Mouse (Mus musculus) hindbrain, embryonic 13.5 days (tissue): ENCODE results near the gene Pam. TPM values are rescaled to one million over a fixed set of nuclear protein-coding genes. Genes with fewer than 3 reads are reported as not detected.
A peak's percentile ranks its signal among the peaks of the same experiment; 100 is the strongest.

ENCODE experiments used
- ATAC-seq: fragments of 200-750 bp; cut with Nextera tagmentation; 2 replicates; pipeline ENCODE4 v1.8.0; 2017; ENCODE audit warnings: moderate TSS enrichment; ENCODE audit not compliant: low FRiP score
- H3K27ac ChIP-seq: fragments of 300-500 bp; sonication (generic); 2 replicates; pipeline ENCODE4 v1.5.1; 2015; ENCODE audit warnings: inconsistent platforms, mild to moderate bottlenecking, moderate library complexity
- H3K27me3 ChIP-seq: fragments of 300-500 bp; sonication (generic); 2 replicates; pipeline ENCODE4 v1.6.1; 2015; ENCODE audit warnings: mild to moderate bottlenecking, inconsistent platforms
- H3K36me3 ChIP-seq: fragments of 300-500 bp; sonication (generic); 2 replicates; pipeline ENCODE4 v1.6.1; 2015; ENCODE audit warnings: mild to moderate bottlenecking, inconsistent platforms
- H3K4me1 ChIP-seq: fragments of 300-500 bp; sonication (generic); replicated peaks from 2 replicates; pipeline ENCODE4 v1.6.1; 2015; ENCODE audit warnings: inconsistent platforms
- H3K4me2 ChIP-seq: fragments of 300-500 bp; sonication (generic); 2 replicates; pipeline ENCODE4 v1.6.1; 2015; ENCODE audit warnings: inconsistent platforms, mild to moderate bottlenecking, moderate library complexity
- H3K4me3 ChIP-seq: fragments of 300-500 bp; sonication (generic); 2 replicates; pipeline ENCODE4 v1.5.1; 2015; ENCODE audit warnings: mild to moderate bottlenecking, inconsistent platforms
- H3K9ac ChIP-seq: fragments of 300-500 bp; sonication (generic); 2 replicates; pipeline ENCODE4 v1.6.1; 2015; ENCODE audit warnings: mild to moderate bottlenecking, inconsistent platforms
- H3K9me3 ChIP-seq: fragments of 300-500 bp; sonication (generic); 2 replicates; pipeline ENCODE4 v1.6.1; 2016; ENCODE audit warnings: inconsistent platforms
- WGBS: fragments of 180-500 bp; shearing (Covaris S2); methylation state at CpG from one replicate; pipeline ENCODE4 v1.1.7; 2015; 5-methylcytosine and 5-hydroxymethylcytosine counted together
- polyA plus RNA-seq: library from polyadenylated mRNA; unstranded; fragments of >200 nt; fragmentation: Nextera tagmentation; extraction: Ambion mirVana; gene quantifications from 2 replicates; pipeline ENCODE4 v1.2.1, GENCODE M21; 2015

Gene Pam
- polyA plus RNA-seq, 1 experiment from 2014 or later: 35.3 TPM

DNA sequence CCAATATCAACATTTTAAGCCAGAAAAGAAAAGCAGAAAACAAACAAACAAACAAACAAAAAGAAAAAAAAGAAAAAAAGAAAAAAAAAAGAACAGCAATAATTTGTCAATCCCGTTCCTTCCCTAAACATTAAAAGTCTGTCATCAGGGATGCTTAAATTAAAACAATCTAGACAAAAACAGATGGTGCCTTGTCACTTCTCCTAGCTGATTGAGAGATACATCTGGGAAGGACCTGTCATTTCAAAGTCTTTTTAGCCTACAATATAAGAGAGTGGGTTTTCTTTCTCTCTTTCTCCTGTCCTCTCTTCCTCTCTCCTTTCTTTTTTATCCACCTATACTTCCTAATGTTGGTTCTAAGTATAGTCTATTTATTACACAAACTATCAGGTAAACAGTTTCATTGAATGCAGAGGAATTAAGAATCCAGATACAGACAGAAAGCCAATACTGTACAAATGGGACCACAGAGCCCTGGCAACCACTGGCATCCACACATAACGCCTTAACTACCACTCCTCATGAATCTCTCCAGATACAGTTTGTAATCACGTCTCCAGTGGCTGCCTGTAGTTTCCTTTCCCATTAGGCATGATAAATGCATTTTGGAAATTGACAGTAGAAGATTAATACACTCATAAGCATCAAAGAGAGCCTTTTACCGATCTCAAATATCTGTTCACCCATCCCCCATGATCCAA is 151.4 kb downstream of the Pam start:
- Histone ChIP-seq H3K4me1 (peaks cover 18% of the 10 kb centered on the region), H3K4me3 (no peak overlapping the region), H3K9me3 (no peaks in the 10 kb centered on the region), H3K9ac (no peak overlapping the region), H3K27ac (0 out of 2 replicates have a peak overlapping the region, but pooled peaks have one; percentile 18), H3K4me2 (no peak overlapping the region), H3K27me3 (no peaks in the 10 kb centered on the region), H3K36me3 (no peaks in the 10 kb centered on the region)
- ATAC-seq: no peak
- WGBS: 37% methylated on average over 4 of the region's 4 CpGs

DNA sequence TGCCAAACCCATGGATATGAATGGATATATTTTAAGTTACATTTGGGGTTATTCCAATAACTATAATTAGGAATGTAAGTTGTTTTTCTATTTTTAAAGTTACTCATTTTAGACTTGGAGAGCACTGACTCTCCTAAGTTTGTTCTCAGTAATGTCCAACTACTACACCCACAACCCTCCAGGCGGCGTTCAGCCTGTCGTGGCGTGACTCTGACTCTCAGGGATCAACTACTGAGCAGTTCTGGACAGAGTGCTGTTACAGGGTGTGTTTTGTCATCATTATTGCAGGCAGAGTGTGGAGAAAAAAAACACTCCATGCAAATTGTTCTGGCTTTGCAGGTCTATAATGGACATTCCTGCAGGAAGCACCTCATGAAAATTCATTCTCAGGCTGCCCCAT is 152.0 kb downstream of the Pam start:
- Histone ChIP-seq H3K4me1 (peaks cover 19% of the 10 kb centered on the region), H3K9me3 (no peaks in the 10 kb centered on the region), H3K27ac (peak overlapping the region; percentile 46; the same call in 1 of the 2 replicates), H3K9ac (no peak overlapping the region), H3K36me3 (no peaks in the 10 kb centered on the region), H3K4me3 (no peak overlapping the region), H3K27me3 (no peaks in the 10 kb centered on the region), H3K4me2 (no peak overlapping the region)
- peak; percentile 20; the same call in 1 of the 2 replicates for ATAC-seq
- WGBS: 56% methylated on average over 4 of the region's 4 CpGs

DNA sequence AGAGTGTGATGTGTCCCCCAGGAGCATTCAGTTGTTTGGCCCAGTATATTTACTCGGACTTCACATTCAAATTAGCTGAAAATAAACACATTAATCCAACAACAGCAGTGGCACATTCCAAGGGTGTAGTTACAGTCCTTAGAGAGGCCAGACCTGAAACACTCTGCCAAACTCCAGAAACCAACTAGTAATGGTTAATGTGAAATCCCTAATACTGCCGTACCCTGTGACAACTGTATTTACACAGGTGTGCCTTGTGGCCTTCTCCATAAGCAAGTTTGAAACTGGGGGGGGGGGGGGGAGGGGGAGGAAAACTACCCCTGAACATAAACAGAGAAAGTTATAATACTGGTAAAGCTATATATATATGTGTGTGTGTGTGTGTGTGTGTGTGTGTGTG is 152.5 kb downstream of the Pam start:
- no peak overlapping the region for H3K4me3 ChIP-seq
- H3K4me2 ChIP-seq: no peak overlapping the region
- no peaks in the 10 kb centered on the region for H3K9me3 ChIP-seq
- H3K9ac ChIP-seq: no peak overlapping the region
- no peaks in the 10 kb centered on the region for H3K36me3 ChIP-seq
- H3K27me3 ChIP-seq: no peaks in the 10 kb centered on the region
- ATAC-seq: no peak
- H3K27ac ChIP-seq: no peak overlapping the region
- WGBS: 68% methylated on average over 2 of the region's 2 CpGs
- peaks cover 22% of the 10 kb centered on the region for H3K4me1 ChIP-seq

DNA sequence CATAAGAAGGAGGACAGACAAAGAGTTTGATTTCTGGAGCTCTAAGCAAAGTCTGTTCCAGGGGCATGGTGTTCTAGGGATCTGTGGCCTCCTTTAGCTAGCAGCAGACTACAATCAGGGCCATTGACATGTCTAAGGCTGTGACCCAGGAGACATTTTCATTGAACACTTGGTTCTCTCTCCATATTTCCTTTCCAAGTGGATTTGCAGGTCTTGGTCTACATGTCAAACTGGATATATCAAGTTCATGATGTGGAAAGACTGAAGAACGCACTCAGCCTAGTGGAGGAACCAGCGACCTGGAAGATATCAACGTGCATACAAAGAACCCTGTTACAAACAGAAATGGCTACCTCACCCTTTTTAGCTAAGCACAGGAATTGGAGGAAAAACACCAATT is 156.9 kb downstream of the Pam start:
- H3K4me2 ChIP-seq: no peak overlapping the region
- no peaks in the 10 kb centered on the region for H3K27me3 ChIP-seq
- no peak overlapping the region for H3K27ac ChIP-seq
- no peaks in the 10 kb centered on the region for H3K36me3 ChIP-seq
- H3K9ac ChIP-seq: no peak overlapping the region
- H3K4me3 ChIP-seq: no peak overlapping the region
- WGBS: 85% methylated on average over 3 of the region's 3 CpGs
- H3K9me3 ChIP-seq: no peaks in the 10 kb centered on the region
- no peak for ATAC-seq
- peaks cover 18% of the 10 kb centered on the region for H3K4me1 ChIP-seq

DNA sequence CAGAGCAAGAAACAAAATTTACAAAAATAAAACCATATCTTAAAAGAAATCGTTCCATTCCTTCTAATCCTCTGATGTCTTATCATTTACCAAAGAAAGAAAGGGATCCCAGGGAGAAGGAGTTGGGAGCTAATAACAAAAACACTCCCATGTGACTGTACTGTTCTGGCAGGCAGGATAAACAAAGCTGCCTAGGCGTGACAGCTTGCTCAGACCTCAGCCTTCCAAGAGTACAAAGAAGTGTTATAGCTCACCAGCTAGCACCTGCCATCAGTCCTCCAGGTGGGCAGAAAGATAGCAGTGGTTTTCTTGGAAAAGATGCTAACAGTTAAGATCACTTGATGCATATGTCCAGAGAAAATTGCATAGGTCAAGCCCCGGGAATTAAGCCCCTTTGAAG is 157.4 kb downstream of the Pam start:
- Histone ChIP-seq H3K27me3 (no peaks in the 10 kb centered on the region), H3K9me3 (no peaks in the 10 kb centered on the region), H3K4me3 (no peak overlapping the region), H3K9ac (no peak overlapping the region), H3K4me2 (no peak overlapping the region), H3K27ac (no peak overlapping the region), H3K4me1 (peaks cover 15% of the 10 kb centered on the region), H3K36me3 (no peaks in the 10 kb centered on the region)
- 60% methylated on average over 3 of the region's 3 CpGs for WGBS
- ATAC-seq: no peak

DNA sequence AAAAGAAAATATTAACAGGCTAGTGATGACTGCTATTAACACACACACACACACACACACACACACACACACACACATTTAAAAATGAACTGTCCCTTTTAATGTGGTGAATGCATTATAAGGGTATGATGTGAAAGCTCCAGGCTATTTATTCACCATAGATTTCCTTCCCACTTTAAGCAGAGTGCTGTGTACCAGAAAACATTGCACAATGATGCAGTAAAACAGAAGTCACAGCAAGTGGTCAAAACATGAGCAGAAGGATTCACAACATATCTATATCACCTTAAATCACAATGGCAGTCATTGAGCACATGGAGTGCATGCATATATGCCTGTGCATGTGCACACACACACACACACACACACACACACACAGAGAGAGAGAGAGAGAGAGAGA is 160.5 kb downstream of the Pam start:
- Histone ChIP-seq H3K9ac (no peak overlapping the region), H3K27ac (no peak overlapping the region), H3K4me3 (no peak overlapping the region), H3K4me2 (no peak overlapping the region), H3K4me1 (peaks cover 23% of the 10 kb centered on the region), H3K27me3 (no peaks in the 10 kb centered on the region), H3K36me3 (no peaks in the 10 kb centered on the region), H3K9me3 (no peaks in the 10 kb centered on the region)
- no peak for ATAC-seq

DNA sequence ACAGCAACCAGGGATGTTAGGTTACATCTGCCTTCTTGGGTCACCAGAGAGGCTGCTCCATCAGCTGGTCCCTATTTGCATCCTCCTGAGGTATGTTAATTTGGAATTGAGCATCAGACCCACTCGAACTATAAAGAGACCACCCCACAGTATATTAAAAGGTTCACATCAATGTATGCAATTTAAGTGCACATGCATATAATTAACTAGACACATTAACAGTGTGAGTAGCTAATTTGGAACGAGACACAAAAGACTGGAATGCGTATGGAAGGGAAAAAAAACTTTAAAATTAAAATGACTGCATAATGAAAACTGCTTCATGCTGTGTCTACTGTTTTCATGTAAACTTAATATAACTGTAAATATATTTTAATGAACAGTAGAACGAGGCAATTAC is 164.2 kb downstream of the Pam start:
- Histone ChIP-seq H3K4me3 (no peak overlapping the region), H3K9ac (no peak overlapping the region), H3K4me2 (no peak overlapping the region), H3K9me3 (no peaks in the 10 kb centered on the region), H3K27ac (peak overlapping the region; percentile 70), H3K36me3 (no peaks in the 10 kb centered on the region), H3K27me3 (no peaks in the 10 kb centered on the region), H3K4me1 (peaks cover 31% of the 10 kb centered on the region)
- 51% methylated on average over 4 of the region's 4 CpGs for WGBS
- ATAC-seq: no peak; the same call in 1 of the 2 replicates

DNA sequence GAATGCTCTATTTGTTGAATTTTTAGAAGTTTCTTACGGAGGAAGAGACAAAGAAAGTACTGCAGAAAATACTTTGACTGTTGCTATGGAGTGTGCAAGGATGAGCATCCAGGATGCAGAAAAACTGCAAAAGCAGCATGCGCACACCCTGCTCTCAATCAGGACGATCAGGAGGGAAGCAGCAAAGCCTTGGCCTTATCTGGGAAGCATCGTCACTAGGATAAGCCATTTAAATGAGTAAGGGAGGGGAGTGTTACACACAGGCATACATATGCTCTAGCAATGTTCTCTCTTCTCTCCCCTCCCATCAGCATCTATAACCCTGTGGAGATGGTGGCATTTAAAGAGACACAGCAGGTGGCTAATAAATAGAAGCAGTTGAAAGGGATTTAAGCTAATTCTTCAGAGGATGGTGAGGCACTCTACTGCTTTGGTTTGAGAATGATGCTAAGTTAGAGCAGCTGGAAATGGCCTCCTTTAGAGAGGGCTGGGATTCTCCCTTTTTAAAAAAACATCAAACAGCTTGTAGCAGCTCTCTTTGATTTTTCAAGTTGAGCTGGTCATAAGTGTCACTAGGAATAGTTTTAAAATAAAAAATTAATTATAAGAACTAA is 165.9 kb downstream of the Pam start:
- Histone ChIP-seq H3K9me3 (no peaks in the 10 kb centered on the region), H3K27me3 (no peaks in the 10 kb centered on the region), H3K9ac (no peak overlapping the region), H3K4me3 (no peak overlapping the region), H3K27ac (peak overlapping the region; percentile 45), H3K36me3 (no peaks in the 10 kb centered on the region), H3K4me2 (0 out of 2 replicates have a peak overlapping the region, but pooled peaks have one; percentile 2), H3K4me1 (peaks cover 31% of the 10 kb centered on the region)
- peak; percentile 78 for ATAC-seq
- WGBS: 18% methylated on average over 4 of the region's 4 CpGs

DNA sequence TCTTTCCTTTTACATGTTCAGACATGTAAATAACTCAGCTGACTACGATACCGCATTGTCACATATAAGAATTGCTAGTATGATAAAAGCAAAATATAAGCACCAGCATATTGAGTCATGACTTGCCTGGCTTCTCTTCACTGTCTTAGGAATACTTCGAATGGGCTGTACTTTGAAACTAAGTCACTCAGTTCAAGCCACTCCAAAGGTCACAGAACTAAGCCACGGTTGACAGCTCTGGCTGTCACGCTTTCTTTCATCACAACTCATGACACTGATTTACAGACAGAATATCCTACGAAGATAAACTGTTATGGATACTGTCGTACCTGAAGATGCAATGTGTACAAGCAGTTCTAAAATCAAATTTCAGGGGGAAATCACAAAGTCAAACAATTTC is 168.7 kb downstream of the Pam start:
- Histone ChIP-seq H3K4me3 (no peak overlapping the region), H3K36me3 (no peaks in the 10 kb centered on the region), H3K27me3 (no peaks in the 10 kb centered on the region), H3K4me2 (no peak overlapping the region), H3K27ac (no peak overlapping the region), H3K9ac (no peak overlapping the region), H3K4me1 (peaks cover 38% of the 10 kb centered on the region), H3K9me3 (no peaks in the 10 kb centered on the region)
- 86% methylated on average over 7 of the region's 7 CpGs for WGBS
- ATAC-seq: no peak

DNA sequence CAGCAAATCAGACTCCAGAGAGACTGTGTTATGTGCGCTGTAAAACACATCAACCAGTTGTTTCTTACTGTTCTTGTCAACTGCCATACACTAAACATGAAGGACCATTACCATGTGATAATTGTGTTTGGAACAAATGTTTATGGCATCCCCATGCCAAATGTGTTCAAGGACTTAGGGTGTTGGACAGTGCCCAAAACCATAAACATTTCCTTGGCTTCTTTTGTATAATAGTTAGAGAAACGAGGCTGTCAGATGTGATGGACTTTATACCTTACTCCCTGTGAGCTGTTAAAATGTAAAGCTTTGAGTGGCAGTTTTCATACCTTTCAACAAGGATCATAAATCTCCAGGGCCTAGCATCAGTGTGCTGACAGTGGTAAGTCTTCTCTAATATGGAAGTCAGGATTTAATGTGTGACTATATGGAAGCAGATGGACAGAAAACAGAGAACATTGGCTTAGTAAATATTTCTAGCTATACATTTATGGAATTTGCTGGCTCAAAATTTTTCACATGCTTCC is 169.4 kb downstream of the Pam start:
- H3K36me3 ChIP-seq: no peaks in the 10 kb centered on the region
- no peak overlapping the region for H3K27ac ChIP-seq
- no peak for ATAC-seq
- H3K4me2 ChIP-seq: no peak overlapping the region
- WGBS: 79% methylated on average over 2 of the region's 2 CpGs
- no peak overlapping the region for H3K4me3 ChIP-seq
- H3K9me3 ChIP-seq: no peaks in the 10 kb centered on the region
- H3K4me1 ChIP-seq: peaks cover 36% of the 10 kb centered on the region
- H3K9ac ChIP-seq: no peak overlapping the region
- no peaks in the 10 kb centered on the region for H3K27me3 ChIP-seq

DNA sequence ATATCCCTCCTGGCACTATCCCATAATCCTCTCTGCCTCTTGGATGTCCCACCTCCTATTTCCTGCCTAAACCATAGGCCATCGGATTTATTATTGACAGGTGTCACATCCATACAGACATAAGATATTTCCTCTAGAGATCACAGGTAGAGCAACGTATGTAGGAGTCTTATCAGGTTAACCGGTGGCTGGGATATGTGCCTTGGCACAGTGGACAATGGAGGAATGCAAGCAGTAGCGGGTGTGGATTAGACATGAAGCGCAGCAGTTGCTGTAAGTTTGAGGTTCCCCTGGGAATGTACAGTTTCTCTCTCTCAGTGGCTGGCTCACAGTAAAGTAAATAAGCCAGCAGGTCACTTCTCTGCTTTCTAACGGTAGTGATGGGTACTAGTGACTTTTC is 173.1 kb downstream of the Pam start:
- ATAC-seq: no peak

DNA sequence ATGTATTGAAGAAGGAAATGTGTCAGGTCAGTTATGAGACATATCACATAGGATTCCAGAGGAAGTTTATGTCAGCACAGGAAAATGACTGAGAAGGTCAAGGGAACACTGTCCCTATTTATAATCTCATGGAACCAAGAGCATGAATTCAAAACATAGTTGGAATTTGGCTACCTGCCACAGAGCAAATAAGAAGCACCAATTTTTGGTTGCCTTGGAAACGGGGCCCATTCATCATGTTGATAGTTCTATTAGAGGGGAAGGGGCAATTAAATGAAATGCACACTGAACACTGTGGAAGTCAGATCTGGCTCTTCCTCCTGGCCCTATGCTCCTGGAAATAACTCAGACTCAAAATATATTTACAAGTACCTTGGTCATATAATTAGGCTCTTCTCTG is 173.6 kb downstream of the Pam start:
- no peak for ATAC-seq
- Histone ChIP-seq H3K36me3 (no peaks in the 10 kb centered on the region), H3K27me3 (no peaks in the 10 kb centered on the region), H3K9me3 (no peaks in the 10 kb centered on the region), H3K27ac (no peak overlapping the region), H3K9ac (no peak overlapping the region), H3K4me3 (no peak overlapping the region), H3K4me2 (no peak overlapping the region), H3K4me1 (peaks cover 20% of the 10 kb centered on the region)
- WGBS: 83% methylated on average over 1 of the region's 1 CpGs

More for the DNA sequence above, 173.1 kb downstream of the Pam start:
- WGBS: 89% methylated on average over 6 of the region's 6 CpGs
- Histone ChIP-seq H3K4me2 (no peak overlapping the region), H3K9me3 (no peaks in the 10 kb centered on the region), H3K27me3 (no peaks in the 10 kb centered on the region), H3K4me3 (no peak overlapping the region), H3K27ac (no peak overlapping the region), H3K4me1 (peaks cover 20% of the 10 kb centered on the region), H3K36me3 (no peaks in the 10 kb centered on the region), H3K9ac (no peak overlapping the region)

DNA sequence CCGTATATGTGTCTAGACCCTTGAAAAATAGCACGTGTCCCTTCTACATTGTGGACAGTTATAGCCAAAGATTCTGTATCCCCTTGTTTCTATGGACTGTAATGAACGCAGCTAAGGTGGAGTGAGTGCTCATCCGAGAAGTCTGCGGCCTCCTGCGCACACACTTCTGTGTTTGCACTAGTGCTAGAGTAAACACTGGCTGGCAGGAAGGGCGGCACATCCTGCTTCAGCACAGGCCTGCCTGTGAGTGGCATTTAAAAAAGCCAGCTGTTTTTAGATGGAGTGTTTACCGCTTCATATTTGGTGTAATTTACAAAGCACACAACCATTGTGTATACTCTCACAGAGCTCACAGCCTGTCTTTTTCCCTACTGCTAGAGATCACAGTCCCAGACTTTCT is 177.0 kb downstream of the Pam start:
- Histone ChIP-seq H3K4me3 (no peak overlapping the region), H3K36me3 (no peaks in the 10 kb centered on the region), H3K9me3 (no peaks in the 10 kb centered on the region), H3K9ac (no peak overlapping the region), H3K4me2 (no peak overlapping the region), H3K27me3 (no peaks in the 10 kb centered on the region), H3K27ac (no peak overlapping the region), H3K4me1 (peaks cover 19% of the 10 kb centered on the region)
- WGBS: 75% methylated on average over 8 of the region's 8 CpGs
- ATAC-seq: no peak
